Mouse (Mus musculus) liver, postnatal 0 days (tissue): ENCODE data around the gene Mipol1. TPM values are rescaled to one million over a fixed set of nuclear protein-coding genes. Genes with fewer than 3 reads are reported as not detected.

Experiments used
- ATAC-seq: fragments of 200-750 bp; cut with Nextera tagmentation; 2 replicates; pipeline ENCODE4 v1.8.0; 2017; ENCODE audit warnings: mild to moderate bottlenecking, moderate library complexity
- DNase-seq: peaks from one replicate; pipeline ENCODE4 v3.0.0-alpha.2; 2016
- H3K27ac ChIP-seq: fragments of 300-500 bp; sonication (generic); 2 replicates; pipeline ENCODE4 v1.5.1; 2014; ENCODE audit warnings: antibody characterized with exemption, moderate library complexity, mild to moderate bottlenecking, low read depth
- H3K27me3 ChIP-seq: fragments of 300-500 bp; sonication (generic); 2 replicates; pipeline ENCODE4 v1.6.1; 2014; ENCODE audit warnings: low read length, control low read depth, mixed read lengths; ENCODE audit not compliant: insufficient read depth
- H3K36me3 ChIP-seq: fragments of 300-500 bp; sonication (generic); replicated peaks from 2 replicates; pipeline ENCODE4 v1.6.1; 2014; ENCODE audit warnings: mild to moderate bottlenecking, control low read depth, low read length, moderate library complexity, mixed read lengths; ENCODE audit not compliant: insufficient read depth
- H3K4me1 ChIP-seq: fragments of 300-500 bp; sonication (generic); 2 replicates; pipeline ENCODE4 v1.6.1; 2014; ENCODE audit warnings: antibody characterized with exemption, mild to moderate bottlenecking, control low read depth; ENCODE audit not compliant: insufficient read depth
- H3K4me2 ChIP-seq: fragments of 300-500 bp; sonication (generic); 2 replicates; pipeline ENCODE4 v1.6.1; 2014; ENCODE audit warnings: low read depth, mild to moderate bottlenecking, low read length, moderate library complexity, mixed read lengths
- H3K4me3 ChIP-seq: fragments of 300-500 bp; sonication (generic); 2 replicates; pipeline ENCODE4 v1.5.1; 2014; ENCODE audit warnings: low read depth, low read length
- H3K9ac ChIP-seq: fragments of 300-500 bp; sonication (generic); replicated peaks from 2 replicates; pipeline ENCODE4 v1.6.1; 2014; ENCODE audit warnings: mild to moderate bottlenecking, moderate library complexity
- H3K9me3 ChIP-seq: fragments of 300-500 bp; sonication (generic); 2 replicates; pipeline ENCODE4 v1.6.1; 2016; ENCODE audit warnings: mild to moderate bottlenecking, control low read depth, low read length, mixed read lengths
- CTCF ChIP-seq: sonication (generic); IDR thresholded peaks from 2 replicates; pipeline ENCODE4 v1.5.1; 2016; ENCODE audit warnings: antibody characterized with exemption, low read depth
- EP300 ChIP-seq: IDR thresholded peaks from 2 replicates; pipeline ENCODE4 v1.6.1; 2016; ENCODE audit warnings: antibody characterized with exemption, low read depth, mild to moderate bottlenecking
- WGBS: fragments of 180-500 bp; shearing (Covaris S2); extraction: QIAGEN DNeasy Blood & Tissue Kit; methylation state at CpG from one replicate; pipeline ENCODE4 v1.1.7; 2014; ENCODE audit not compliant: insufficient replicate concordance; 5-methylcytosine and 5-hydroxymethylcytosine counted together
- polyA plus RNA-seq: library from polyadenylated mRNA; unstranded; fragments of >200 nt; fragmentation: Nextera tagmentation; extraction: Ambion mirVana; gene quantifications from 2 replicates; pipeline ENCODE4 v1.2.1, GENCODE M21; 2015

The Mipol1 gene
- 2.1 and 2.8 TPM in 2 replicates for polyA plus RNA-seq

GRCm38 (mm10) chr12:57230192-57230706 lies at the start of gene Mipol1, which contains the start of gene Prps1l3:
Gene Mipol1, plus strand, starts transcription at chr12:57230427.
Gene Prps1l3, plus strand, starts transcription at chr12:57230412.
- no peaks in the 10 kb centered on the region; the same call in 1 of the 2 replicates for H3K36me3 ChIP-seq
- ATAC-seq (peak; percentile 99), DNase-seq (peak; percentile 98)
- WGBS, result 1% methylated on average over 58 of the region's 58 CpGs
- peak within 1 kb of the TSS; percentile 93 for H3K4me2 ChIP-seq
- H3K9ac ChIP-seq, result peak within 1 kb of the TSS; percentile 69
- H3K9me3 ChIP-seq, result no peaks in the 10 kb centered on the region
- H3K27ac ChIP-seq, result peak within 1 kb of the TSS; percentile 89
- H3K27me3 ChIP-seq, result no peaks in the 10 kb centered on the region
- H3K4me3 ChIP-seq, result peak within 1 kb of the TSS; percentile 67
- peak; percentile 11; the same call in 1 of the 2 replicates for TF ChIP-seq CTCF
- TF ChIP-seq EP300, result no peak
- H3K4me1 ChIP-seq, result peaks cover 14% of the 10 kb centered on the region

GRCm38 (mm10) chr12:57184401-57185147 lies 45.7 kb upstream of the Mipol1 start:
- H3K4me3 ChIP-seq, result no peak overlapping the region
- H3K9ac ChIP-seq, result no peak overlapping the region
- no peaks in the 10 kb centered on the region for H3K36me3 ChIP-seq
- no peaks in the 10 kb centered on the region for H3K27me3 ChIP-seq
- TF ChIP-seq CTCF, result peak; percentile 39
- TF ChIP-seq EP300, result peak; percentile 90
- H3K4me1 ChIP-seq, result 0 out of 2 replicates have a peak, but pooled peaks cover 3% of the 10 kb centered on the region
- peak overlapping the region; percentile 46; the same call in 1 of the 2 replicates for H3K4me2 ChIP-seq
- DNase-seq (no peak), ATAC-seq (peak; percentile 47)
- H3K27ac ChIP-seq, result no peak overlapping the region
- H3K9me3 ChIP-seq, result no peaks in the 10 kb centered on the region
- 52% methylated on average over 2 of the region's 2 CpGs for WGBS

- Histone ChIP-seq H3K36me3 (no peaks in the 10 kb centered on the region), H3K4me1 (0 out of 2 replicates have a peak, but pooled peaks cover 3% of the 10 kb centered on the region), H3K9ac (no peak overlapping the region), H3K4me2 (no peak overlapping the region), H3K9me3 (no peaks in the 10 kb centered on the region), H3K27me3 (no peaks in the 10 kb centered on the region), H3K27ac (no peak overlapping the region), H3K4me3 (no peak overlapping the region)
- ATAC-seq, result peak; percentile 57; the same call in 1 of the 2 replicates
- DNase-seq, result no peak
- TF ChIP-seq CTCF (peak; percentile 83), EP300 (no peak)
- 0% methylated on average over 1 of the region's 1 CpGs for WGBS
Measured at GRCm38 (mm10) chr12:57185475-57185874, 44.8 kb upstream of the Mipol1 start.

- 45% methylated on average over 2 of the region's 2 CpGs for WGBS
- ATAC-seq, result peak; percentile 35
- DNase-seq, result no peak
- no peaks in the 10 kb centered on the region for H3K27me3 ChIP-seq
- H3K9me3 ChIP-seq, result no peaks in the 10 kb centered on the region
- H3K36me3 ChIP-seq, result no peaks in the 10 kb centered on the region
- H3K4me3 ChIP-seq, result no peak overlapping the region
- TF ChIP-seq EP300 (peak; percentile 47), CTCF (no peak)
- H3K9ac ChIP-seq, result no peak overlapping the region
- 0 out of 2 replicates have a peak, but pooled peaks cover 3% of the 10 kb centered on the region for H3K4me1 ChIP-seq
- no peak overlapping the region for H3K27ac ChIP-seq
- no peak overlapping the region for H3K4me2 ChIP-seq
Measured at GRCm38 (mm10) chr12:57186126-57186525, 44.1 kb upstream of the Mipol1 start.

GRCm38 (mm10) chr12:57187032-57187431 lies 43.2 kb upstream of the Mipol1 start:
- H3K4me3 ChIP-seq, result no peak overlapping the region
- TF ChIP-seq CTCF (no peak), EP300 (no peak)
- no peak overlapping the region for H3K27ac ChIP-seq
- H3K9me3 ChIP-seq, result no peaks in the 10 kb centered on the region
- no peaks in the 10 kb centered on the region for H3K36me3 ChIP-seq
- ATAC-seq (no peak), DNase-seq (no peak)
- no peaks in the 10 kb centered on the region for H3K27me3 ChIP-seq
- 0 out of 2 replicates have a peak, but pooled peaks cover 3% of the 10 kb centered on the region for H3K4me1 ChIP-seq
- 72% methylated on average over 4 of the region's 4 CpGs for WGBS
- no peak overlapping the region for H3K4me2 ChIP-seq
- no peak overlapping the region for H3K9ac ChIP-seq

GRCm38 (mm10) chr12:57194609-57195008 lies 35.6 kb upstream of the Mipol1 start:
- H3K9ac ChIP-seq, result no peak overlapping the region
- no peaks in the 10 kb centered on the region for H3K36me3 ChIP-seq
- DNase-seq (peak; percentile 35), ATAC-seq (peak; percentile 70)
- H3K9me3 ChIP-seq, result no peaks in the 10 kb centered on the region
- no peak overlapping the region for H3K27ac ChIP-seq
- peak overlapping the region; percentile 31 for H3K4me2 ChIP-seq
- H3K4me1 ChIP-seq, result peaks cover 4% of the 10 kb centered on the region; the same call in 1 of the 2 replicates
- TF ChIP-seq CTCF (peak; percentile 87), EP300 (peak; percentile 84)
- H3K27me3 ChIP-seq, result 0 out of 2 replicates have a peak, but pooled peaks cover 5% of the 10 kb centered on the region
- H3K4me3 ChIP-seq, result peak overlapping the region; percentile 24
- 18% methylated on average over 3 of the region's 3 CpGs for WGBS
